Mouse (Mus musculus): ENCODE results near the gene Sys1.

Gene Sys1

DNA sequence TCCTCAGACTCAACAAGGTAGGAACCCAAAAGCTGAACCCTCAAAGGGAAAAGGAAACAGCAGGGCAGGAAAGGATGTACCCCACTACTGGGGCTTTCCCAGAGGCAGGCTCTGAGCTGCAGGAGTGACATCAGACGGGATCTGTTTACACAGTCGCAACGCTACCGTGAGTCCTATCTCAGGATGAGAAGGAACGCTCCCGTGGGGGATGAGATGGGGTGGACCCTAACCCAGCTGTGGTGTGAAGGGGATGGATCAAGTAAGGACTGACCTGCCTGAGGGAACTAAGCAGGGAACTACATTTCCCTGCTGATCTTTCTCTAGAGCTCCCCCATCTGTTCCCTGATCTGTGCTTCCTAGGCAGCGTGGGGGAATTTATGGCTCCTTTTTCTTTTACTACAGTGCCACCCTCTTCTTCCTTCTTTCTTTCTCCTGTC, at the start of gene Sys1:
Gene Sys1 (plus strand): TSS at position 101 of the 437 bp plus-strand sequence.
- DNase-seq: no peak

DNA sequence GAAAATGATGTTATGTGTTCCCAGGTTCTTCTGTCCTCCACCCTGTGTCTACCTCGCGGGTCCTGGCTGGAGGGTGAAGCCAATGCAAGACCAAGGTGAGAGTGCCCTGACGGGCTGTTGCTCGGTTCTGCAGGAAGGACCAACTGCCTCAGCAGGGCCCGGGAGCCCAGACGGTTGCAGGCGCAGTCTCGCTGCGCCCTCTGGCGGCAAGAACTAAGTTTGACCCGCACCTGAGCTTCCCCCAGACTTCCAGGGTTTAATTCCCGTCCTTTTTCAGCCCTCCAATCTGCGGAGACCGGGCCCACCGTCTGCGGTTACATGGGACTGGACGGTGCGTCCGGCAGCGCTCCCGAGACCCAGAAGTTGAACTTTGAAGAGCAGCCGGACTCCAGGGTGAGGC, 49.1 kb upstream of the Sys1 start:
- peak; percentile 46 for DNase-seq

DNA sequence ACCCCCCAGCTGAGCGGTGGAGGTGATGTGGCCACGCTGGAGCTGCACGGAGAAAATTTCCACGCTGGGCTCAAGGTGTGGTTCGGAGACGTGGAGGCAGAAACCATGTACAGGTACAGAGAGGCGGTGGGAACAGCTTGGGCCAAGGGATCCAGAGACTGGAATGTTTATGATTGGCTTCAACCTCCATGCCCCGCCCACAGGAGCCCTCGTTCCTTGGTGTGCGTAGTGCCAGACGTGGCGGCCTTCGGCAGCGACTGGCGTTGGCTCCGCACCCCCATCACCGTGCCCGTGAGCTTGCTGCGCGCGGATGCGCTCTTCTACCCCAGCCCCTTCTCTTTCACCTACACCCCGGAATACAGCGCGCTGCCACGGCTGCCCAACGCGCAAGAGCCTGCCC, 42.6 kb upstream of the Sys1 start:
- no peak for DNase-seq

DNA sequence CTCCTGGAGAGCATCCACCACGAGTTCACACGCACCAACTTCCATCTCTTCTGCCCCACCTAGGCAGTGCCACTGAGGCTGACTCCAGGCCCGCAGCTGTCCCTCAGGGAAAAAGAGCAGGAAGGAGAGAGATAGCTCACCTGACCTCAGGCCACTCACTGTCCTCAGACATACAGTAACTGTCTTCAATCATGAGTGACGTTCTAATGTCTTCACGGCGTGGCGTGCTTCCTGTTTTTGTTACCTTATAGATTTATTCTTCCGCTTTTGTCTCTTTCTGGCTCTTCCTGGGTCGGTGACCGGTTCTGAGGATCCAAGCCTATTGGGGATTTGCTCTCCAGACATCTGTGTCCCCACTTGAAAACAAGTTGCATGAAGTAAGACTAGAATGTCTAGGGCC, 42.2 kb upstream of the Sys1 start:
- no peak for DNase-seq

DNA sequence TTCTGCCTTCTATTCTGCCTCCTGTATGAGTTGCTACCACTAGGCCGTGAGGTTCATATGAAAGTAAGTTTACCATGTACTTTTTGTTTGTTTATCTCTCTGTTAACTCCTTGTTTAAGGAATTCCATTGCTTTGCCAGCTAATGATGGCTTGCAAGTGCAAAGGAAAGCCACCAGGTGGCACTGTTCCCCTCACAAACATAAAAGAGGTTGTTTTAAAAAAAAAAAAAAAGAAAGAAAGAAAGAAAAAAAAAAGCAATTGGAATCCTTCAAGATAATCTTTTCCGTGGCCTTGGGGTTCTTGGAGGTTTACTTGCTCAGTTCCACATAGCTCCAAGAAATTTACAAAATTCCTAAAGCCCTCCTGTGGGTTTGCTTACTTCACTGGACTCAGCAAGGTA, 39.6 kb upstream of the Sys1 start:
- DNase-seq: no peak

DNA sequence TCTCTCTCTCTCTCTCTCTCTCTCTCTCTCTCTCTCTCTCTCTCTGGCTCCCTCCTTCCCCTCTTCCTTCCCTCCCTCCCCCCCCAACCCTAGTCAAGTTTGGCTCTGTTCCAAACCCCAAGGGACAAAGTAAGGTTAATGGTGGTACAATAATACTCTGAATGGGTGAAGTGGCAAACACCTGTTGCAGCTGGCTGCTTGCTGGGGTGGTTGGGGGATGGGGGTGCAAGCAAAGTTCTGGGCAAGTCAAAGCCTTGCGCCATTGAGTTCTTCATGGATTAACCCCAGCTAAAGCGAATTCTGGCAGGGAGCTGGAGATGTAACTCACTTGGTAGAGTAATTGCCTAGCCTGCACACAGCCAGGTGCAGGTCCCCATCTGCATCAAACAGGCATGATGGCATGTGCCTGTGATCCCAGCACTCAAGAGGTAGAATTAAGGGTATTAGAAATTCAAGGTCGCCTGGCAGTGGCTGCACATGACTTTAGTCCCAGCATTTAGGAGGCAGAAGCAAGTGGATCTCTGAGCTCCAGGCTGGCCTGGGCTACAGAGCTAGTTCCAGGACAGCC, 38.4 kb upstream of the Sys1 start:
- DNase-seq: peak; percentile 75

DNA sequence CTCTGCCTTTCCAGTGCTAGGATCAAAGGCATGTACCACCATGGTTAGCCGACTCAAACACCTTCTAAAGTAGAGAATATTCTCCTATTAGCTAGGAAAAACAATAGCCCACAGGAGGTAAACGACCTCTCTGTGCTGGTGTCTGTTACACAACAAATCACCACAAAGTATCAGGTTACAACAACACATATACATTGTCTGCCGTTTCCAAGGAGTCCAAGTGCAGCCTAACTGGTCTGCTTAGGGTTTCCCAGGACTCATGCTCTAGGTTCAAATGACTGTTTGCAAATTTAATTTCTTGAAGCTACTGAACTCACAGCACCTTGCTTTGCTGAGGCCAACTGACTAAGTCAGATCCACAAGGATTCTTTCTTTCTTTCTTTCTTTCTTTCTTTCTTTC, 37.3 kb upstream of the Sys1 start:
- DNase-seq: no peak

DNA sequence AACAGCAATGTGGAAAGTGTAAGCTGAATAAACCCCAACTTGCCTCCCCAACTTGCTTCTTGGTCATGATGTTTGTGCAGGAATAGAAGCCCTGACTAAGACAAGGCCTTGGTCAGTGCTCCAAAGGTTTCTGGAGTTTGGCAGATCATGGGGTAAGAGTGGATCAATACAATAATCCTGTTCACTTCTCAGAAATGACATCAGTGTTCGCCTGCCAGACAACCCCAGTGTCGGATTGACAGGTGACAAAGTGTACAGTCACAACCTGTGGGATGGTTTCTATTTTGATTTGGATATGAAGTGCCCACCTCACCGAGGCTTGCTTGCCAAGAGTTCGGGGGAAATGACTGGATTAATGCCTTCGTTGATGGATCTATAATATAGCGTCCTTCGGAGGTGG, 35.5 kb upstream of the Sys1 start:
- DNase-seq: no peak

DNA sequence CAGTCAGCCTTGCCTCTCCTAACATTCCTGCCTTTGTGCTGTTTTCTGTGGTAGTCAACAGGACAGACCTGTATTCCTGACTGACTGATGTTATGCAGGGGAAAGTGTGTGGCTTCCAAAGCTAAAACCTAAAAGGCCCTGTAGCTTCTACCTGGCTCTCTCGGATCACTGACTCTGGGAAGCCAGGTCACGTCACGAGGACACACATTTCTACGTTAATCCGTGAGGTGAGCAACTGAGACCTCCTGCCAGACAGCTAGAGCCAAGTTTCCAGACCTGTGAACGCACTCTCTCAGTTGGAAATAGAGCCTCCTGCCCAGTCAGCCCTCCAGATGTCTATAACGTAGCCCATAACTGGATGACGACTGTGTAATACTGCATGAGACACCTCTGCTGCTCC, 34.8 kb upstream of the Sys1 start:
- peak; percentile 81 for DNase-seq

DNA sequence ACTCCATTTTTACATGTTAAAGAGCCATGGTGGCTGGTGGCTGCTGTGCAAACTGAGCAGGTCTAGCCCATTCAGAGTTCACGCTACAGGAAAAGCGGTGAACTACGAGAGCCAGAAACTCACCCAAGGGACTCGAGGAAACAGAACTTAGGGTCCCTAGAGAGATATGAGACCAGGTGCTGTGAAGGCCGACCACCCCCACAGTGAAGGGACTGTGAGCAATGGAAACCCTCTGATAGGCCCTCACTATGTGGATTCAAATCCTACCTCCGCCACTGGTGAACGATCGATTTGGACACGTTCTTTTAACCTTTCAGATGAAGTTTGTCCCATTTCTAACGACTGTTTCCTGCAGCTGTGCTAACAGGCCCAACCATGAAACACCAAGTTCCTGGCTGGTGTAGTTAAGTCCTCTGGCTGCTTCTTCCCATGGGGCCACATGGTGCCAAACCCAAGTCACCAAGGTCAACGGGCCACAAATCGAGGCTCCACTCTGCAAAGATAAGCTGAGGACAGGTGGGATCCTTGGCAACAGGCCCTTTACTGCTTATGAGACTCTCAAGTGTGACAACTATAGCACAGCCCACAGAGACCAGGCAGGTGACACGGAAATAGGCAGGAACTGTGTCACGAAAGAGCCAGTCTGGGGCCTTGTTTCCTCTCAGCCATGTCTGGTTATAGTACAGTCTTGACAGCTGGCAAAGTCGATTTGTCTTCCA, 33.9 kb upstream of the Sys1 start:
- no peak for DNase-seq

DNA sequence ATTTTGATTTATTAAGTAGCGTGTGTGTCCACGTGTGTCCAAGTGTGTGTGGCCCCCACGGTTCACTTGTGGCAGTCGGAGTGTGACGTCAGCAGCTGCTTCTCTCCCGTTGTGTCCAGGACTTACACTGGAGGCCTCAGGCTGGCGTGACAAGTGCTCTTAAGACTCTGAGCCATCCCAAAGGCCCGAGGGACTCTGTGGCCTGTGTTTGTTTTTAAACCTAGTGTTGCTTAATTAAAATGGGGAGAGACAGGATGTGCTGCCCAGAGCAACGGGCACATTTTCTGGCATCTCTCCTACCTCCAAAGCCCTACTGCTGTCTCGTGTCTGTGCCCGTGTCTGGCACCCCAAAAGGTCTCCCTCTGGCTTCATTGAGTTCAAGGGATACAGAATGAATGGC, 33.3 kb upstream of the Sys1 start:
- no peak for DNase-seq

DNA sequence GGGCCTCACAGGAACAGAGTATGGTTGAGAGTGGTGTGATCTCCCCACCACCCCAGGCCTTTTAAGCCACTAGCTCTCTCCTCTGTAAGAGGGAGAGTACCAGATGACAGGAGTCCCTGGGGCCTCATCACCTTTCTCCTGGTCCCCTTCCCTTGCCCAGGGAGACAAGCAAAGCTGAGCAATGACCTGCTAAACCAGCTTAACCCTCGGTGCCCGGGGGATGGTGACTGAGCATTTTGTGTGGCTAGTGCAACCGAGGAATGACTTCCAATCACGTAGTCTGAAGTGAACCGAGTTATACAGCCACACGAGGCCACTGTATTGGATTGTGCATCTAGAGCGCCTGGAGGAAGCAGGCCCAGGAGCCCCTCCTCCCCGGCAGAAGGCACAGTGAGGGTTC, 32.4 kb upstream of the Sys1 start:
- DNase-seq: no peak

DNA sequence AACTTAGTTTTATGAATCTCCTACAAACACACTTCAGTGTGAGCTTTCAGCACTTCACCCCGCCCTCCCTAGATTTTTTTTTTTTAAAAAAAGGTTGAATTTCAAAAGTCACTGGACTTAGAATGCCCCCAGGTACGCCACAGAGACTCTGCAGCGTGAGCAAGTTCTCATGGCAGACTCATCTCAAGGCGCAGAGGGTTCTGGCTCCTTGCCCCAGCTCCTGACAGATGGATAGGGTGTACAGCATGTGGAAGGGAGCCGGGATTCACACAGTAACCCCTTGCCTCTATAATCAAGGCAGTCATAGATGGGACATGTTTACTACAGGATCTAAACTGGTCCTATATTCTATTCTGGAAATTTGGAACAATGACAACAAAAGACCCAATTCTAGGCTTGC, 31.4 kb upstream of the Sys1 start:
- DNase-seq: peak; percentile 65

DNA sequence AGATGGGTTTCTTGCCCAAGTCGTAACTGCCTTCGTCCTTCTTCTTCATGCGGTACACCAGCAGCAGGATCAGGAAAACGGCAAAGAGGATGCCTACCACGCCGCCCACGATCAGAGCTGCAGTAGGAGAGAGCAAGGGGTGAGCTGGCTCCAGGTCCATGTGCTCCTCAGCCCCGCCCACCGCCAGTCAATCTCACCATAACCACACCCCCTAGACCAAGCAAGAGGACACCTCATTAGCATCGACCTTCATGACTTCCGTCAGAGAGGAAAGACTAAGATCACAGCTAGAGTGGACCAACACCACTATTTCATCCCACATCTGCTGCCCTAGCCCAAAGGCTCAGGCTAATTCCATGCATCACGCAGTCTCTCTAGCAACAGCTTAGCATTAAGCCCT, 30.6 kb upstream of the Sys1 start:
- no peak for DNase-seq

DNA sequence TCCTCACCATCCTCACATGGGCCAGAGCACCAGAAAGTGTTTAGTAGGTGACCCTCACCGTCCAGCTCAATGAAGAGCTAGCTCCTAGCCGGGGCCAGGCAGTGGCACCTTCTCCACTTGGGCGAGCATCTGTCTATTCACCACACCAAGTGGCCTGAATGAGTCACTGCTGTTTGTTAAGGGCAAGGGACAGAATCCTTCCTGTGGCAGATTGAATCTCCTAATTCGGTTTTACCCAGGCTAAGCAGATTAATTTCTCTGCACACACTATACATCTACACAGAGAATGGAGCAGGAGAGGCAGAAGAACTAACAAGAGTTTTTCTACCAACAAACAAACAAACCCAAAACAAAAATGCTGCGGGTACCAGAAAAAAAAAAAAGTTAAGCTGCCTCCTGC, 29.8 kb upstream of the Sys1 start:
- DNase-seq: no peak

DNA sequence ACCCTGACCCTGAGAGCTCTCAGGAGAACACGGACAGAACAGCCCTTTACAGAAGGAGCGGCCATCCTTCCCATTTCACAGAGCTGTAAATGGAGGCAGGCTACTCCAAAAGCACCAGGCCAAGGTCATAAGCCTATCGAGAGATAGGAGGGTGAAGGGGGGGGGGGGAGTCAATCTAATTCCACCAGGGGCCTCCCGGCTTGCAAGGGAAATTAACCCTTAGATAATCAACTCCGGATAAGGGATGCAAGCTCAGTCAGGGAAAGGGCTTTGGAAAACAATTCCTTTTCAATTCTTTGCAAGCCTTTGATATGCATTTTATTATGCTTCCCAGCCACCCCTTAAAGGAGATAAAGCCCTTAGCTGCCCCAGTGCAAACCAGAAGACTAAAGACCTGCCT, 28.3 kb upstream of the Sys1 start:
- DNase-seq: no peak

DNA sequence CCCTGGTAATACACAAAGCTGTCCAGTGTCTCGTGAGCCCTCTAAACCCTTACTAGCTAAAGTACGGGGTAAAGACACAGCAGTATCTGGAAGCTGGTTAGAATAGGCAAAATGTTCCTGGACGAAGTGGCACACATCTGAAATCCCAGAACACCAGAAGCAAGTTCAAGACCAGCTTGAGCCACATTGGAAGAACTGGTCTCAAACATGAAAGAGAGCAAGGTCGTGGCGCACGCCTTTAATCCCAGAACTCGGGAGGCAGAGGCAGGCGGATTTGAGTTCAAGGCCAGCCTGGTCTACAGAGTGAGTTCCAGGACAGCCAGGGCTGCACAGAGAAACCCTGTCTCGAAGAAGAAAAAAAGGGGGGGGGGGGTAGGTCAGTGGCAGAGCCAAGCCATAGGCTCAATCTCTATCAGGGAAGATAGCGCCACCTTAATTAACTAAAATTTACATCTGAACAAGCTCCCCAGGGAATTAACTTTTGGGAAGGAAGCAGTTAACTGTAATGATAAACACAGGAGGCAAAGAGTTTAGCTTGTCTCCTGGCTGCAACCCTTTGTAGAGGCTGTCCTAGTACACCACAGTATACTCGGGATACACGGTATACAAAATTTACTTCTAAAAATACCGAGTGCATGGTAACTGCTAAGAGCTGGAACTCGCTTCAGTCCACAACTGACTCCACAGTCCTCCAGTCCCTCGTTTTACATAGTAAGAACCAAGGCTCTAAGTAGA, 26.7 kb upstream of the Sys1 start:
- no peak for DNase-seq

DNA sequence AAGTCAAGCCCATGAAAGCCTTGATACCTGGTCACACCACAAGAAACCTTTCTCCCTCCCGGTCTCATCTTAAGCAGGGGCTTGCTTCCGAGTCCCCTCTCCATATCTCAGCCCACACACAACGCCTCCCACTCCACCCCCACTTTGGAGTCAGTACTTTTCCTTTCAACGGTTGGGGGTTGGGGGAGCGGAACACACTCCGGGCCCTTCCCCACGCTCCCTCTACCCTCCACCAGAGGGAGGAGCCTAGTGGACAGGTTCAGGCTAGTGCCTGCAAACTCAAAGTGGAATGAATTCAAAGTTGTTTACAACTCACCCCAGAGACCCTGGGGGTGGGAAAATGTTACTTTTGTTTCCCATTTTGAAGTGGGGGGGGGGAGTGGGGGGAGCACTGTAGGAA, 26.1 kb upstream of the Sys1 start:
- DNase-seq: peak; percentile 81

DNA sequence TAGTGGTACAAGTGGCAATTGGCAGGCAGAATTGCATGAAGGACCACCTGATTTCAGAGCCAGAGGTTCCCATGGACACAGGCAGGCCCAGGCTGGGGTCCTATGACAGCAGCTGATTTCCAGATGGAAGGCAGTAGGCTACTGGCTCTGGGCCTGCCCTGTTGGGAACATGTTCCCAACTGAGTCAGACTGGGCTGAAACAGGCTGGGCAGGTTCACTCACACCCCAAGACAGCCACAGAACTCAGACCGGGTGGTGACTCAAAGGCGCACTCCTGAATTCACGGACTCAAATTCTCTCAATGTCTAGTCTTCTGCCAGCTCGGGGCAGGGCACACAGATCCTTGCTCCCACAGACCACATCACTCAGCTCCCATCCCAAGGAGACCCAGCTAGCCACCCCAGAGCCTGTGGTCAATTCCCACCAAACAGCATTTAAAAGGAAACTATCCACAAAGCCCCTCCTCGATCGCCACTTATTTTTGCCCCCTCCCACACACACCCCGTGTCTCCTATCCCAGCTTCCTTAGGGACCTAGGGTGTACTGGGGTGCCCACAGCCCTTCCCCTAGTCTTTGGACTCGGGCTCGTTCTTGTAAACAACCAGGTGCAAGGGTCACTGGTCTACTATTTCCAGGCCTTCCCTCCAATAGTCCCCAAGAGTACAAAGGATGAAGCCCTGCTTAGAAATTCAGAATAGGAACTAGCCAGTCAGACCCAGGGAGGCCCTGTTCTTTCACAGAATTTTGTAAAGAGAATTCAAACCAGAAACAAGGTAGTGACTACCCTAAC, 24.9 kb upstream of the Sys1 start:
- peak; percentile 81 for DNase-seq

DNA sequence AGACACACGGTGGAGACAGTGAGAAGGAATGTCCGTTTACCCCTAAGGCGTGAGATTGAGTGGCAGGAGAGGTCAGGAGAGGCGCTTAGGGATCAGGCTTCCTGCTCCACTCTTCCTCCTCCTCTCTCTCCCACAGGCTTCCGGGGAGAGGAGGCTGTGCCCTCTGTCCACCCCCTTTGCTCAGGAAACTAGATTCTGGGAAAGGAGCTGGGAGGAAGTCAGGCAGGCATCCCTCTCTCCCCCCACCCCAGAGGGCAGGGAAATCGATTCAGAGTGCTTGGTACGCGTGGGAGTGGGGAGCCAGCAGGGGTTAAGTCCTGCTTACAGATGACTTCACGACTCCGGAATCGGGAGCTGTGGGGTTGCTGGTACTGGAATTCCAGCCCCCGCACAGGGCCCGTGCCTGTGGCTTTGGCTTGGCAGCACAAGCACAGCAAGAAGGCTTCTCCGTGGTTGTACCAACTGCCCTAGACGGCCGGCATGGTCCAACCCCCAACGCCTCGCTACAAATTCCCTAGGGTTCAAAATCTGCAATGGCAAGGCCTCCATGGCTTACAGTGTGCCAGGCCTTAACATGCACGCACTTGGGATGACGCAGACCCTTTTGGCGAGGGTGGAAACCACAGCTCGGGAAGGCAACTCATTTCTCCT, 24.1 kb upstream of the Sys1 start:
- peak; percentile 74 for DNase-seq

DNA sequence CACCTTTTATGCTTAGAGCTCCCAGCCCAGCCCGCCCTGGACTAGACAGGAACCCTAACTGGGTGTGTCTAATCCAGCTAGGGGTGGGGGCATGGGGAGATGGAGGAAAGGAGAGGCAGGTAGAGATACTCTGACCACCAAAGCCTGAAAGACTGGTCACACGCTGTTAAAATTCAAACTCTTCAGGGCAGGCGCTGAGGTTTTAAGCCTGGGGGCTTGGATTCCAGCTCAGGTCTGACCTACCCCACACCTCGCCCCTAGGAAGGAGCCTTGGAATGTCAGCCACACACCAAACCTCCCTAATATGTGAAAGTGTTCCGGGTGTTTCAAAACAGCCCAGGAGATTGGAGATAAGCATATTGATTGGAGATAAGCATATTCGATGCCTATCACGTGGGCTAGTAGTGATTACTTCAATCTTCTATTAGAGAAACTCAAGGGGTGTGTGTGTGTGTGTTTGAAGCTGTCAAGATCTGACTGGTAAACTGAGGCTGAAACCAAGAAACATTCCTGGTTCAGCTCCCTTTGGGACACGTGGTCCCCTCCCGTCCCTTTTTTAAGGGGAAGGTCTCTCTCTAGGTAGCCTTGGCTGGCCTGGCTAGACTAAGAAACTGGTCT, 23.4 kb upstream of the Sys1 start:
- DNase-seq: peak; percentile 55

DNA sequence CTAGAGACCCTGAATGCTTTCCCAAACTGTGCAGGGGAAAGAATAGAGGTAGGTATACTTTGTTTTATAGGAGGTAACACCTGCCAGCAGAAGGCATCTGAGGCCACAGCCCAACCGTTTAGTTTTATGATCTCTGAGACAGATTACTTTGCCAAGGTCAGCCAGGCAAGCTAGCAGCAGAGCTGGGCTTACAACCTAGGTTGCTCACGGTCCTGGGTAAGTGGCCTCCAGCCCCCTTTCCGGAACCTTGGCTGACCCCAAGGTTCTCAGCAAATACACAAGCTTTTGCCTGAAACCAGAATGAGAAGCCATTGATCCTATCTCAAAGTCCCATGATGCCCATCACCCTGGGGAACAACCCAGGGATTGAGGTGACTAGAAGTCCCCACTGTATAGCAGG, 22.1 kb upstream of the Sys1 start:
- peak; percentile 72 for DNase-seq

Measured in kidney, adult 11 months (tissue).